8 mouse cellular contexts compared by ENCODE assay signal in the genomic region with DNA sequence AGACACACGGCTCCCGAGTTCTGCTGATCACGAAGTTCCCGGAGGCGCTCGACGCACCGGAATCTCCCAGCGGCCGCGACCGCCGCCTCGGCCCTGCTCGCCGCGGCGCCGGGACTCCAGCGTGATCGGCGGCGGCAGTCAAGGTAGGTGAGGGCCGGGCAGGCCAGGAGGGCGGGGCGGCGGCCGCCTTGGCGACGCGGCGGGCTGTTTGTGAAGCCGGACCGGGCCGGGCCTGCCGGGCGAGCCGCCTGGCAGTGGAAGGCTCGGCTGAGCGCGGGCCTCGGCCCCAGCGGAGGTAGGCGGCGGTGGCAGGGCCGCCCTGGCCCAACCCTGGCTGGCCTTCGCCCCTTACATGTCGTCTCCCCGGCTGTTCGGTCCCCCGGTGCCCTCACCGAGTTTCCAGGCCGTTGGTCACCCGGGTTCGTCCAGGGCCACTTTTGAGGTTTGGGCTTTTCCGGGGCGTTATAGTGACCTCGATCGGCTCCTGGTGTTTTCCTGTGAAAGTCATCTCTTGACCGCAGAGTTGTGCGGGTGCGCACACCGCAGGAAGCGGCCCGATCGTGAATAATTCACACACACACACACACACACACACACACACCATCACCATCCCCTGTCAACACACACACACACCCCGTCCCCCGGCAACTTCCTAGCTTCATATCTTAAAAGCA. TPM values are rescaled to one million over a fixed set of nuclear protein-coding genes. Genes with fewer than 3 reads are reported as not detected.
DNase-seq lines count a peak whose midpoint lies in the region; ATAC-seq and TF ChIP-seq lines count a peak whose summit lies in the region.

No protein-coding gene starts in this region.

- under 1% methylated on average over 64 of the region's 68 CpGs for WGBS in embryonic facial prominence, embryonic 13.5 days
- WGBS in intestine, embryonic 15.5 days = under 1% methylated on average over 62 of the region's 68 CpGs
- WGBS in midbrain, embryonic 14.5 days = 1% methylated on average over 67 of the region's 68 CpGs

- peak overlapping the region; percentile 94 for H3K9ac ChIP-seq in CH12.LX (ENCODE audit: insufficient read depth, low read depth)
- H3K9ac ChIP-seq in embryonic facial prominence, embryonic 13.5 days = peak overlapping the region; percentile 97
- peak overlapping the region; percentile 99 for H3K9ac ChIP-seq in intestine, embryonic 15.5 days
- H3K9ac ChIP-seq in midbrain, embryonic 14.5 days (replicated peaks; ENCODE audit: low read length) = peak overlapping the region; percentile 92

- peak overlapping the region; percentile 64 to 98 (median 94) for H3K4me3 ChIP-seq in CH12.LX (replicated peaks in 1 of 3; ENCODE audit: low read depth in 2 of 3, low read length in 2 of 3, poor library complexity in 1 of 3)
- peak overlapping the region; percentile 97 for H3K4me3 ChIP-seq in embryonic facial prominence, embryonic 13.5 days
- peak overlapping the region; percentile 100 for H3K4me3 ChIP-seq in intestine, embryonic 15.5 days (replicated peaks)
- peak overlapping the region; percentile 97 for H3K4me3 ChIP-seq in midbrain, embryonic 14.5 days (replicated peaks; ENCODE audit: low read depth, low read length)

- TF ChIP-seq RAD21 in CH12.LX (IDR thresholded peaks at IDR 0.05; ENCODE audit: low read depth, low read length) = no peak

- dilution Hi-C loops in CH12.LX (cut with MboI; ENCODE audit: extremely low pct_ligation_motif_present, extremely low pct_unique_long_range_greater_than_20kb, low sequenced_read_pairs) = no loop called here

- in situ Hi-C loops in CH12.LX (cut with MboI; ENCODE audit: low pct_ligation_motif_present, low pct_unique_long_range_greater_than_20kb, low sequenced_read_pairs) = loop anchor here (5.0 to 10.0 kb wide), 3 partner anchors 74 to 249 kb away; no protein-coding TSS in a partner anchor

- H3K27ac ChIP-seq in CH12.LX (ENCODE audit: insufficient read depth, low read depth) = peak overlapping the region; percentile 65
- H3K27ac ChIP-seq in embryonic facial prominence, embryonic 13.5 days = peak overlapping the region; percentile 97
- H3K27ac ChIP-seq in intestine, embryonic 15.5 days = peak overlapping the region; percentile 97
- H3K27ac ChIP-seq in midbrain, embryonic 14.5 days (replicated peaks; ENCODE audit: low read depth, low read length) = peak overlapping the region; percentile 95

- H3K9me3 ChIP-seq in CH12.LX (replicated peaks; ENCODE audit: low read length) = no peaks in the 10 kb centered on the region
- no peaks in the 10 kb centered on the region for H3K9me3 ChIP-seq in embryonic facial prominence, embryonic 13.5 days
- no peaks in the 10 kb centered on the region for H3K9me3 ChIP-seq in intestine, embryonic 15.5 days
- no peaks in the 10 kb centered on the region for H3K9me3 ChIP-seq in midbrain, embryonic 14.5 days (ENCODE audit: control insufficient read depth, low read length)

- DNase-seq in heart, adult 8-10 months (ENCODE audit: low spot score) = peak; percentile 32
- no peak for DNase-seq in heart, postnatal 36 days
- peak; percentile 24 for DNase-seq in CH12.LX (ENCODE audit: extremely low read depth)
- peak; percentile 36 for DNase-seq in midbrain, embryonic 14.5 days
- DNase-seq in layer of hippocampus, adult 9-10 months (ENCODE audit: low spot score) = no peak
- DNase-seq in urinary bladder, postnatal 14 days (ENCODE audit: low spot score) = no peak

- H3K36me3 ChIP-seq in CH12.LX (replicated peaks in 1 of 2; ENCODE audit: control insufficient read depth in 1 of 2, insufficient read depth in 1 of 2, low read length in 1 of 2) = peaks cover 12 to 36% of the 10 kb centered on the region in 2 experiments
- peaks cover 14% of the 10 kb centered on the region for H3K36me3 ChIP-seq in embryonic facial prominence, embryonic 13.5 days
- peaks cover 8% of the 10 kb centered on the region for H3K36me3 ChIP-seq in intestine, embryonic 15.5 days
- H3K36me3 ChIP-seq in midbrain, embryonic 14.5 days (ENCODE audit: control insufficient read depth, insufficient read depth, low read length) = peaks cover 14% of the 10 kb centered on the region

- peaks cover 0 to 47% of the 10 kb centered on the region in 2 experiments; a peak in 3 of 4 replicates for H3K4me1 ChIP-seq in CH12.LX (ENCODE audit: control insufficient read depth in 1 of 2, insufficient read depth in 2 of 2)
- peaks cover 26% of the 10 kb centered on the region for H3K4me1 ChIP-seq in embryonic facial prominence, embryonic 13.5 days
- peaks cover 10% of the 10 kb centered on the region for H3K4me1 ChIP-seq in intestine, embryonic 15.5 days (replicated peaks)
- H3K4me1 ChIP-seq in midbrain, embryonic 14.5 days (ENCODE audit: control insufficient read depth, insufficient read depth, low read length) = peaks cover 5% of the 10 kb centered on the region

- no peak for TF ChIP-seq POLR2A in CH12.LX (IDR thresholded peaks at IDR 0.05; ENCODE audit: low read depth, low read length)

- no peak for TF ChIP-seq CTCF in CH12.LX (conservative IDR thresholded peaks at IDR 0.05 in 1 of 2, IDR thresholded peaks at IDR 0.05 in 1 of 2; ENCODE audit: low read depth in 2 of 2, low read length in 2 of 2)

- peaks cover 56% of the 10 kb centered on the region for H3K79me2 ChIP-seq in CH12.LX (replicated peaks; ENCODE audit: control insufficient read depth, extremely low read depth, insufficient read depth, poor library complexity, severe bottlenecking)

- H3K27me3 ChIP-seq in CH12.LX (replicated peaks) = no peaks in the 10 kb centered on the region
- no peaks in the 10 kb centered on the region for H3K27me3 ChIP-seq in embryonic facial prominence, embryonic 13.5 days
- no peaks in the 10 kb centered on the region for H3K27me3 ChIP-seq in intestine, embryonic 15.5 days (replicated peaks)
- H3K27me3 ChIP-seq in midbrain, embryonic 14.5 days (ENCODE audit: control insufficient read depth, insufficient read depth, low read length) = no peaks in the 10 kb centered on the region

- peak; percentile 80 for ATAC-seq in embryonic facial prominence, embryonic 13.5 days (ENCODE audit: insufficient number of reproducible peaks, insufficient read depth, low FRiP score, low TSS enrichment, low read depth)
- ATAC-seq in intestine, embryonic 15.5 days = peak; percentile 83
- peak; percentile 78 for ATAC-seq in midbrain, embryonic 14.5 days (ENCODE audit: low FRiP score, low TSS enrichment)

- intact Hi-C loops in heart, postnatal 36 days (cut with DNase I) = loop anchor here (2.0 kb wide), 2 partner anchors 65 to 71 kb away; a partner anchor contains a TSS

- H3K4me2 ChIP-seq in CH12.LX (ENCODE audit: insufficient read depth, low read depth, poor library complexity, severe bottlenecking) = peak overlapping the region; percentile 100
- peak overlapping the region; percentile 81 for H3K4me2 ChIP-seq in embryonic facial prominence, embryonic 13.5 days
- H3K4me2 ChIP-seq in intestine, embryonic 15.5 days (replicated peaks) = peak overlapping the region; percentile 68
- peak overlapping the region; percentile 86 for H3K4me2 ChIP-seq in midbrain, embryonic 14.5 days (ENCODE audit: low read length)

- TF ChIP-seq EP300 in CH12.LX (IDR thresholded peaks at IDR 0.05; ENCODE audit: low read length) = no peak

TF ChIP-seq in CH12.LX, 34 proteins besides CTCF, POLR2A, EP300 and RAD21:
- TF ChIP-seq MAFK (IDR thresholded peaks at IDR 0.05; ENCODE audit: insufficient replicate concordance, low read length) (no peak), ZC3H11A (IDR thresholded peaks at IDR 0.05; ENCODE audit: low read depth, low read length) (no peak), ZNF384 (IDR thresholded peaks at IDR 0.05; ENCODE audit: low read depth, low read length) (no peak), MEF2A (IDR thresholded peaks at IDR 0.05; ENCODE audit: borderline replicate concordance, low read depth, low read length) (peak; percentile 5; the same call in 1 of the 2 replicates), UBTF (IDR thresholded peaks at IDR 0.05; ENCODE audit: low read depth, low read length) (0 out of 2 replicates have a peak, but pooled peaks have one; percentile 75), BHLHE40 (IDR thresholded peaks at IDR 0.05; ENCODE audit: low read depth, low read length) (0 out of 2 replicates have a peak, but pooled peaks have one; percentile 39), SIN3A (IDR thresholded peaks at IDR 0.05; ENCODE audit: low read length) (0 out of 2 replicates have a peak, but pooled peaks have one; percentile 14), IRF4 (IDR thresholded peaks at IDR 0.05; ENCODE audit: low read depth, low read length) (no peak), ZKSCAN1 (IDR thresholded peaks at IDR 0.05; ENCODE audit: borderline replicate concordance, low read depth, low read length) (no peak), MAZ (IDR thresholded peaks at IDR 0.05; ENCODE audit: low read depth, low read length) (no peak), ELF1 (IDR thresholded peaks at IDR 0.05; ENCODE audit: low read depth, low read length) (no peak), USF2 (conservative IDR thresholded peaks at IDR 0.05; ENCODE audit: low read depth, low read length) (no peak)
TF ChIP-seq in CH12.LX: peak in this region for 4.

RNA-seq across cellular contexts. Expression of a gene that starts 0.4 kb away (rescaled TPM):
- total RNA-seq in heart, adult 8-10 months (2022) = 10 to 100 TPM; 14.8 to 16.6 (median 15.9) TPM
- total RNA-seq in heart, postnatal 36 days (2021) = 10 to 100 TPM; 14.9 to 17.2 TPM
- total RNA-seq in CH12.LX (2012; rRNA removed) (39.2 and 45.3 TPM in 2 replicates), CH12.LX (2014; rRNA removed) (43.4 and 46.6 TPM in 2 replicates)
- polyA plus RNA-seq in CH12.LX (2012; ENCODE audit: insufficient read length, low read depth) = 85.6 and 91.4 TPM in 2 replicates
- polyA plus RNA-seq in embryonic facial prominence, embryonic 13.5 days (2015; fragmentation: Nextera tagmentation; extraction: Ambion mirVana) = 39.7 and 40.6 TPM in 2 replicates
- 36.8 and 40.4 TPM in 2 replicates for polyA plus RNA-seq in intestine, embryonic 15.5 days (2015; fragmentation: Nextera tagmentation; extraction: Ambion mirVana)
- 19.4 and 28.7 TPM in 2 replicates for polyA plus RNA-seq in midbrain, embryonic 14.5 days (2014; fragmentation: Nextera tagmentation; extraction: Ambion mirVana)

RNA-seq across cellular contexts. Expression of a gene that starts 3.8 kb away (rescaled TPM):
- under 1 TPM; 0.08 to 0.19 (median 0.12) TPM for total RNA-seq in heart, adult 8-10 months (2022)
- total RNA-seq in heart, postnatal 36 days (2021) = under 1 TPM; 0.11 to 0.17 TPM
- total RNA-seq in CH12.LX (2012; rRNA removed) = 0.67 and 0.68 TPM in 2 replicates
- total RNA-seq in CH12.LX (2014; rRNA removed) = 0.54 and 0.55 TPM in 2 replicates
- 0.64 and 0.71 TPM in 2 replicates for polyA plus RNA-seq in CH12.LX (2012; ENCODE audit: insufficient read length, low read depth)
- polyA plus RNA-seq in embryonic facial prominence, embryonic 13.5 days (2015; fragmentation: Nextera tagmentation; extraction: Ambion mirVana) = 1.0 and 1.1 TPM in 2 replicates
- polyA plus RNA-seq in intestine, embryonic 15.5 days (2015; fragmentation: Nextera tagmentation; extraction: Ambion mirVana) = 0.58 and 0.71 TPM in 2 replicates
- polyA plus RNA-seq in midbrain, embryonic 14.5 days (2014; fragmentation: Nextera tagmentation; extraction: Ambion mirVana) = 0.46 and 0.51 TPM in 2 replicates

Comparison
In these comparisons a context has a peak if more than half of its experiments do, and no peak if none do; other contexts are left out.
1. DNase-seq: peak in heart, adult 8-10 months (single experiment), CH12.LX (single experiment) and midbrain, embryonic 14.5 days (single experiment); none in heart, postnatal 36 days (0 of 2), layer of hippocampus, adult 9-10 months (single experiment) and urinary bladder, postnatal 14 days (single experiment).
2. Peak in every context shown above with its lines, with median percentiles within 50 percentile points of each other: H3K27ac ChIP-seq, H3K4me2 ChIP-seq, H3K4me3 ChIP-seq, H3K9ac ChIP-seq and ATAC-seq.